11 mouse cellular contexts compared by ENCODE assay signal in genomic region chr7:81198538-81198937, GRCm38 (mm10). TPM values are rescaled to one million over a fixed set of nuclear protein-coding genes. Genes with fewer than 3 reads are reported as not detected.
DNase-seq lines count a peak whose midpoint lies in the region; ATAC-seq lines count a peak whose summit lies in the region.
"Had no signal": no experiment of that assay in that cellular context is flagged by ENCODE, and none has a peak within 500 bp of the region (broad histone marks: within the 10 kb centered on the region; RNA-seq: fewer than 3 reads in every experiment).

No protein-coding gene starts in this region.

- no peaks in the 10 kb centered on the region for H3K27me3 ChIP-seq in lung, embryonic 15.5 days
- no peaks in the 10 kb centered on the region for H3K27me3 ChIP-seq in embryonic facial prominence, embryonic 13.5 days
- no peaks in the 10 kb centered on the region for H3K27me3 ChIP-seq in hindbrain, embryonic 10.5 days (ENCODE audit: insufficient read depth, poor library complexity, severe bottlenecking)
- no peaks in the 10 kb centered on the region for H3K27me3 ChIP-seq in forebrain, embryonic 10.5 days (ENCODE audit: poor library complexity, severe bottlenecking)
- H3K27me3 ChIP-seq: heart, embryonic 15.5 days had no signal

- H3K9me3 ChIP-seq in lung, embryonic 15.5 days, result no peaks in the 10 kb centered on the region
- no peaks in the 10 kb centered on the region for H3K9me3 ChIP-seq in embryonic facial prominence, embryonic 13.5 days
- no peaks in the 10 kb centered on the region for H3K9me3 ChIP-seq in hindbrain, embryonic 10.5 days
- H3K9me3 ChIP-seq in forebrain, embryonic 10.5 days, result no peaks in the 10 kb centered on the region
- H3K9me3 ChIP-seq: heart, embryonic 15.5 days; midbrain, embryonic 10.5 days had no signal

- 0 out of 2 replicates have a peak overlapping the region, but pooled peaks have one; percentile 7 for H3K27ac ChIP-seq in lung, embryonic 15.5 days
- peak overlapping the region; percentile 62; the same call in 1 of the 2 replicates for H3K27ac ChIP-seq in embryonic facial prominence, embryonic 13.5 days
- H3K27ac ChIP-seq in hindbrain, embryonic 10.5 days, result no peak overlapping the region
- no peak overlapping the region for H3K27ac ChIP-seq in forebrain, embryonic 10.5 days
- H3K27ac ChIP-seq: heart, embryonic 15.5 days; midbrain, embryonic 10.5 days had no signal

- peak; percentile 45 for DNase-seq in embryo, embryonic 11 days
- no peak for DNase-seq in embryo, embryonic 9.5 days (ENCODE audit: extremely low spot score)
- DNase-seq in lung, postnatal 25 days (ENCODE audit: low spot score), result no peak
- DNase-seq in lung, postnatal 14 days, result peak; percentile 37
- no peak for DNase-seq in hindbrain, embryonic 10.5 days (ENCODE audit: low spot score)
- DNase-seq in forebrain, embryonic 10.5 days (ENCODE audit: extremely low spot score, low spot score), result no peak

- no peak overlapping the region for H3K4me3 ChIP-seq in lung, embryonic 15.5 days
- no peak overlapping the region for H3K4me3 ChIP-seq in embryonic facial prominence, embryonic 13.5 days
- H3K4me3 ChIP-seq in hindbrain, embryonic 10.5 days, result no peak overlapping the region
- no peak overlapping the region for H3K4me3 ChIP-seq in forebrain, embryonic 10.5 days
- H3K4me3 ChIP-seq: erythroblast, embryonic 14.5 days; heart, embryonic 15.5 days; midbrain, embryonic 10.5 days had no signal

- no peak overlapping the region for H3K9ac ChIP-seq in lung, embryonic 15.5 days
- H3K9ac ChIP-seq in embryonic facial prominence, embryonic 13.5 days, result peak overlapping the region; percentile 36; the same call in 1 of the 2 replicates
- H3K9ac ChIP-seq: heart, embryonic 15.5 days had no signal

- no peaks in the 10 kb centered on the region for H3K36me3 ChIP-seq in lung, embryonic 15.5 days
- no peaks in the 10 kb centered on the region for H3K36me3 ChIP-seq in embryonic facial prominence, embryonic 13.5 days
- H3K36me3 ChIP-seq in hindbrain, embryonic 10.5 days, result no peaks in the 10 kb centered on the region
- no peaks in the 10 kb centered on the region for H3K36me3 ChIP-seq in forebrain, embryonic 10.5 days (replicated peaks)
- H3K36me3 ChIP-seq: heart, embryonic 15.5 days; midbrain, embryonic 10.5 days had no signal

- H3K4me1 ChIP-seq in lung, embryonic 15.5 days, result peaks cover 31% of the 10 kb centered on the region
- H3K4me1 ChIP-seq in embryonic facial prominence, embryonic 13.5 days, result peaks cover 37% of the 10 kb centered on the region
- peaks cover 17% of the 10 kb centered on the region for H3K4me1 ChIP-seq in hindbrain, embryonic 10.5 days (replicated peaks)
- peaks cover 15% of the 10 kb centered on the region for H3K4me1 ChIP-seq in forebrain, embryonic 10.5 days

- ATAC-seq in lung, embryonic 15.5 days (ENCODE audit: borderline replicate concordance, extremely low read depth, low FRiP score, low TSS enrichment), result peak; percentile 41; the same call in 1 of the 2 replicates
- no peak for ATAC-seq in embryonic facial prominence, embryonic 13.5 days (ENCODE audit: insufficient number of reproducible peaks, insufficient read depth, low FRiP score, low TSS enrichment, low read depth)

- H3K4me2 ChIP-seq in lung, embryonic 15.5 days, result 0 out of 2 replicates have a peak overlapping the region, but pooled peaks have one; percentile 4
- no peak overlapping the region for H3K4me2 ChIP-seq in embryonic facial prominence, embryonic 13.5 days
- H3K4me2 ChIP-seq: heart, embryonic 15.5 days had no signal

- 26% methylated on average over 4 of the region's 4 CpGs for WGBS in lung, embryonic 15.5 days
- 19% methylated on average over 4 of the region's 4 CpGs for WGBS in embryonic facial prominence, embryonic 13.5 days
- WGBS in hindbrain, embryonic 10.5 days, result 46% methylated on average over 4 of the region's 4 CpGs
- 48% methylated on average over 4 of the region's 4 CpGs for WGBS in forebrain, embryonic 10.5 days

RNA-seq across cellular contexts. Expression of gene Pde8a, which starts 14.9 kb away (rescaled TPM):
- polyA plus RNA-seq in lung, embryonic 15.5 days (2015; fragmentation: Nextera tagmentation; extraction: Ambion mirVana), result 5.1 and 5.2 TPM in 2 replicates
- polyA plus RNA-seq in embryonic facial prominence, embryonic 13.5 days (2015; fragmentation: Nextera tagmentation; extraction: Ambion mirVana), result 4.7 and 5.3 TPM in 2 replicates
- polyA plus RNA-seq in hindbrain, embryonic 10.5 days (2016; fragmentation: Nextera tagmentation; extraction: Ambion mirVana), result 2.4 and 2.5 TPM in 2 replicates
- 1.6 and 2.0 TPM in 2 replicates for polyA plus RNA-seq in forebrain, embryonic 10.5 days (2016; fragmentation: Nextera tagmentation; extraction: Ambion mirVana)
- polyA plus RNA-seq: erythroblast, embryonic 14.5 days had no signal

Comparison
In these comparisons a context has a peak if more than half of its experiments do, and no peak if none do; other contexts are left out.
1. DNase-seq: peak in embryo, embryonic 11 days (single experiment) and lung, postnatal 14 days (single experiment); none in embryo, embryonic 9.5 days (single experiment), lung, postnatal 25 days (single experiment), hindbrain, embryonic 10.5 days (single experiment) and forebrain, embryonic 10.5 days (single experiment).
2. H3K27ac ChIP-seq: peak in lung, embryonic 15.5 days (single experiment) and embryonic facial prominence, embryonic 13.5 days (single experiment); none in hindbrain, embryonic 10.5 days (single experiment) and forebrain, embryonic 10.5 days (single experiment).